14 mouse cellular contexts compared by ENCODE assay signal in genomic region chr5:140375249-140375829, GRCm38 (mm10).
"Had no signal": no experiment of that assay in that cellular context is flagged by ENCODE, and none has a peak within 500 bp of the region (broad histone marks: within the 10 kb centered on the region; RNA-seq: fewer than 3 reads in every experiment).

No protein-coding gene starts in this region.

- H3K9ac ChIP-seq: limb, embryonic 12.5 days; liver, embryonic 13.5 days; neural tube, embryonic 12.5 days had no signal

- H3K36me3 ChIP-seq: hindbrain, embryonic 13.5 days; limb, embryonic 12.5 days; liver, embryonic 13.5 days; neural tube, embryonic 12.5 days had no signal

- H3K4me3 ChIP-seq: hindbrain, embryonic 13.5 days; layer of hippocampus, adult 2 months; limb, embryonic 12.5 days; liver, embryonic 13.5 days; neural tube, embryonic 12.5 days had no signal

- H3K4me2 ChIP-seq: hindbrain, embryonic 13.5 days; limb, embryonic 12.5 days; liver, embryonic 13.5 days; neural tube, embryonic 12.5 days had no signal

- DNase-seq: liver, embryonic 13.5 days; lung, adult 2 months; lung, postnatal 36 days; midbrain, embryonic 14.5 days; right cerebral cortex, postnatal 4 days; spleen, adult 18-20 months; thymus, postnatal 36 days had no signal

- ATAC-seq: hindbrain, postnatal 0 days; lung, postnatal 0 days had no signal

- H3K27me3 ChIP-seq: hindbrain, embryonic 13.5 days; limb, embryonic 12.5 days; liver, embryonic 13.5 days; neural tube, embryonic 12.5 days had no signal

- H3K27ac ChIP-seq: hindbrain, embryonic 13.5 days; kidney, postnatal 0 days; layer of hippocampus, adult 2 months; limb, embryonic 12.5 days; liver, embryonic 13.5 days; neural tube, embryonic 12.5 days had no signal

- H3K9me3 ChIP-seq: hindbrain, embryonic 13.5 days; limb, embryonic 12.5 days; liver, embryonic 13.5 days; neural tube, embryonic 12.5 days had no signal
